Mouse (Mus musculus) cerebellum, adult 2 months (tissue): ENCODE measurements around the gene Tmem41a. TPM values are rescaled to one million over a fixed set of nuclear protein-coding genes. Genes with fewer than 3 reads are reported as not detected.

Experiments
- DNase-seq, 2 experiments: peaks; one replicate each; pipeline ENCODE4 v3.0.0; 2021
- H3K27ac ChIP-seq: fragments of 200-500 bp; 2 replicates; pipeline ENCODE4 v1.5.1; 2012; ENCODE audit warnings: low read length, control low read depth, inconsistent platforms; ENCODE audit not compliant: insufficient read depth
- H3K27me3 ChIP-seq: fragments of 200-500 bp; 2 replicates; pipeline ENCODE4 v1.6.1; 2012; ENCODE audit warnings: inconsistent platforms, mild to moderate bottlenecking, low read length, moderate library complexity; ENCODE audit not compliant: control insufficient read depth, insufficient read depth
- H3K4me1 ChIP-seq: fragments of 200-500 bp; 2 replicates; pipeline ENCODE4 v1.6.1; 2011; ENCODE audit warnings: low read length; ENCODE audit not compliant: control insufficient read depth, insufficient read depth
- H3K4me3 ChIP-seq: fragments of 200-500 bp; replicated peaks from 2 replicates; pipeline ENCODE3; 2011; ENCODE audit warnings: mild to moderate bottlenecking, low read depth, low read length, control low read depth; ENCODE audit not compliant: insufficient read depth
- CTCF ChIP-seq: fragments of 200-500 bp; IDR thresholded peaks from 2 replicates; pipeline ENCODE4 v1.5.1; 2011; ENCODE audit warnings: low read depth, mild to moderate bottlenecking, control low read depth, low read length, moderate library complexity, borderline replicate concordance; ENCODE audit not compliant: insufficient read depth
- POLR2A ChIP-seq: fragments of 200-500 bp; IDR thresholded peaks from 2 replicates; pipeline ENCODE4 v1.6.1; 2011; ENCODE audit warnings: low read length, control low read depth, borderline replicate concordance; ENCODE audit not compliant: insufficient read depth
- WGBS: fragments of 180-500 bp; shearing (Covaris S2); methylation state at CpG from one replicate; pipeline ENCODE4 v1.1.7; 2018; 5-methylcytosine and 5-hydroxymethylcytosine counted together
- polyA plus RNA-seq: library from polyadenylated mRNA; depleted of rRNA; stranded (reverse); fragments of >200 nt; gene quantifications from 2 replicates; pipeline ENCODE4 v1.2.3, GENCODE M21; 2012; rRNA removed

The Tmem41a gene
- polyA plus RNA-seq, 1 experiment: 39.9 TPM

DNA sequence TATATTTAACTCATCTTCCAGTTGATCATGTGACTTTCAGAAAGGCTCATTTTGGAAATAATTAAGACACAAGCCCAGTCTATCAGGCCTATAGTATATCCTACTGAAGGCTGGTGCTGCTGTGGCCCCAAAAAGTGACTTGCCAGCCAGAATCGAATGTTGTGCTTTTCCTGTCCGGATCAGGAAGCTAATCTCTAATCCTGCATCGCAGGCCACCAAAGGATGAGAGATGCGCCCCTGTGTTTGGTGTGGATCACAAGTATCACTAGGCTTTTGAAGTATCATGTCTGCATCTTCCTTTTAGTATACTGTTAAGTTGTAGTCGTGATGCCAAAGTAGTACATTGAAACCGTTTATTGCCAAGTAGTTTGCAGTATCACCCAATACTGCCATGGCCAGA is 53.5 kb downstream of the Tmem41a start:
- H3K27me3 ChIP-seq: no peaks in the 10 kb centered on the region
- TF ChIP-seq CTCF (no peak), POLR2A (no peak)
- no peak overlapping the region for H3K27ac ChIP-seq
- no peak overlapping the region for H3K4me3 ChIP-seq
- no peaks in the 10 kb centered on the region; the same call in 1 of the 2 replicates for H3K4me1 ChIP-seq
- DNase-seq: no peak
- 87% methylated on average over 6 of the region's 6 CpGs for WGBS

- H3K4me3 ChIP-seq: no peak overlapping the region
- no peak for TF ChIP-seq POLR2A
- no peak for TF ChIP-seq CTCF
- H3K27ac ChIP-seq: no peak overlapping the region
- no peak for DNase-seq
- 70% methylated on average over 2 of the region's 2 CpGs for WGBS
- H3K4me1 ChIP-seq: peaks cover 5% of the 10 kb centered on the region; the same call in 1 of the 2 replicates
- no peaks in the 10 kb centered on the region for H3K27me3 ChIP-seq
These were observed 59.8 kb downstream of the Tmem41a start for GRCm38 (mm10) chr16:21887601-21888000.

Other genes starting within 250 kb of the Tmem41a start
- gene Ehhadh, start 159.7 kb downstream of the Tmem41a start, polyA plus RNA-seq: 3.8 and 4.4 TPM in 2 replicates
- 13.1 and 13.3 TPM in 2 replicates for gene Map3k13, start 153.2 kb downstream of the Tmem41a start, polyA plus RNA-seq
- gene Liph, start 48.1 kb upstream of the Tmem41a start, polyA plus RNA-seq: 0.44 and 0.62 TPM in 2 replicates
- 57.7 and 58.9 TPM in 2 replicates for gene Senp2, start 61.9 kb upstream of the Tmem41a start, polyA plus RNA-seq
- 0.22 and 0.23 TPM in 2 replicates for gene Igf2bp2, start 215.7 kb upstream of the Tmem41a start, polyA plus RNA-seq